Mouse (Mus musculus) mesoderm, embryonic 11.5 days (tissue): ENCODE results near the gene Rnf148.

ENCODE experiments used
- DNase-seq: peaks from one replicate; pipeline ENCODE4 v3.0.0-alpha.2; 2012; ENCODE audit warnings: low read depth, low spot score

Rnf148 gene

GRCm38 (mm10) chr6:23655036-23655435 is at the start of gene Rnf148:
Gene Rnf148, minus strand, starts transcription at chr6:23655136.
- no peak for DNase-seq

GRCm38 (mm10) chr6:23700879-23701278 is 45.9 kb upstream of the Rnf148 start:
- DNase-seq = no peak

GRCm38 (mm10) chr6:23678172-23678571 is 23.2 kb upstream of the Rnf148 start:
- no peak for DNase-seq

GRCm38 (mm10) chr6:23650205-23650604 is 4.7 kb downstream of the Rnf148 start, which contains the start of gene Rnf133:
Gene Rnf133, minus strand, starts transcription at chr6:23650305.
- no peak for DNase-seq

- DNase-seq = no peak
Observed at GRCm38 (mm10) chr6:23648732-23649131, 6.2 kb downstream of the Rnf148 start.

GRCm38 (mm10) chr6:23647627-23648247 is 7.2 kb downstream of the Rnf148 start:
- no peak for DNase-seq

GRCm38 (mm10) chr6:23637081-23637480 is 17.9 kb downstream of the Rnf148 start:
- no peak for DNase-seq

- no peak for DNase-seq
Observed at GRCm38 (mm10) chr6:23635208-23635607, 19.7 kb downstream of the Rnf148 start.

- DNase-seq = no peak
Observed at GRCm38 (mm10) chr6:23634016-23634415, 20.9 kb downstream of the Rnf148 start.

GRCm38 (mm10) chr6:23630465-23630864 is 24.5 kb downstream of the Rnf148 start:
- peak; percentile 21 for DNase-seq
